Mouse (Mus musculus) kidney, adult 2 months (tissue): ENCODE measurements around the gene Bsg. TPM values are rescaled to one million over a fixed set of nuclear protein-coding genes. Genes with fewer than 3 reads are reported as not detected.

ENCODE experiments used
- DNase-seq: peaks from one replicate; pipeline ENCODE4 v3.0.0; 2021
- H3K27ac ChIP-seq: fragments of 200-500 bp; 2 replicates; pipeline ENCODE4 v1.5.1; 2012; ENCODE audit warnings: low read depth, low read length, control low read depth, inconsistent platforms; ENCODE audit not compliant: insufficient read depth
- H3K27me3 ChIP-seq: fragments of 200-500 bp; replicated peaks from 2 replicates; pipeline ENCODE4 v1.6.1; 2012; ENCODE audit warnings: mild to moderate bottlenecking, moderate library complexity, low read length, inconsistent platforms; ENCODE audit not compliant: control insufficient read depth, insufficient read depth
- H3K36me3 ChIP-seq: fragments of 200-500 bp; 2 replicates; pipeline ENCODE4 v1.6.1; 2012; ENCODE audit warnings: mild to moderate bottlenecking, moderate library complexity, low read length, inconsistent platforms; ENCODE audit not compliant: control insufficient read depth, insufficient read depth
- H3K4me1 ChIP-seq: fragments of 200-500 bp; 2 replicates; pipeline ENCODE4 v1.6.1; 2011; ENCODE audit warnings: low read length; ENCODE audit not compliant: control insufficient read depth, insufficient read depth
- H3K4me3 ChIP-seq: fragments of 200-500 bp; 2 replicates; pipeline ENCODE4 v1.5.1; 2011; ENCODE audit warnings: mild to moderate bottlenecking, low read depth, low read length, control low read depth; ENCODE audit not compliant: insufficient read depth
- CTCF ChIP-seq: fragments of 200-500 bp; conservative IDR thresholded peaks from 2 replicates; pipeline ENCODE4 v1.5.1; 2011; ENCODE audit warnings: low read depth, mild to moderate bottlenecking, control low read depth, low read length, moderate library complexity, mixed read lengths; ENCODE audit not compliant: insufficient read depth, insufficient read length
- POLR2A ChIP-seq: fragments of 200-500 bp; IDR thresholded peaks from one replicate; pipeline ENCODE4 v1.6.1; 2011; ENCODE audit warnings: low read depth, low read length, control low read depth
- WGBS: fragments of 180-500 bp; shearing (Covaris S2); methylation state at CpG from one replicate; pipeline ENCODE4 v1.1.7; 2018; 5-methylcytosine and 5-hydroxymethylcytosine counted together
- polyA plus RNA-seq: library from polyadenylated mRNA; depleted of rRNA; stranded (reverse); fragments of >200 nt; gene quantifications from 2 replicates; pipeline ENCODE4 v1.2.3, GENCODE M21; 2012

Bsg gene
- polyA plus RNA-seq, 1 experiment = 825 TPM

- no peaks in the 10 kb centered on the region for H3K36me3 ChIP-seq
- no peak overlapping the region for H3K4me3 ChIP-seq
- no peak for DNase-seq
- H3K27ac ChIP-seq = no peak overlapping the region
- no peaks in the 10 kb centered on the region for H3K27me3 ChIP-seq
- WGBS = 38% methylated on average over 1 of the region's 1 CpGs
- no peaks in the 10 kb centered on the region for H3K4me1 ChIP-seq
- no peak for TF ChIP-seq CTCF
- TF ChIP-seq POLR2A = no peak
Observed at GRCm38 (mm10) chr10:79713163-79713562, 8.9 kb downstream of the Bsg start.

DNA sequence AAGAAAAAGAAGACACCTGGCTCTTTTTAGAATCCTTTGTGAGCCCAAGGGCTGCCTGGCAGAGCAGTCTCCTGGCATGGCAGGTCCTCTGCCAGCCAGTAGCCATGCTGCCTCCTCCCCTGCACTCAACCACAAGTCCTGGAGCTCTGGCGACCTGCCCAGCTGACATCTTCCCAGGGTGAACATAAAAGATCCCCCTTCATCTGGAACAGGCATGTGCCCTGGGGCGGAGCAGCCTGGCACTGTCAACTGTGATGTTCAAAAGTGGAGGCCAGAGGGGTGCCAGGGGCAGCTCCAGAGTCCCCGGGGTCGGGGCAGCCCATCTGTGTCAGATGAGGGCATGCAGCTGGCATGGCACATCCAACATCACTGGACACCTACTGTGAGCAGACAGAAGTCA, 10.7 kb downstream of the Bsg start:
- no peak for DNase-seq
- no peaks in the 10 kb centered on the region for H3K36me3 ChIP-seq
- no peak overlapping the region for H3K27ac ChIP-seq
- no peak overlapping the region for H3K4me3 ChIP-seq
- WGBS = 58% methylated on average over 4 of the region's 4 CpGs
- TF ChIP-seq CTCF = no peak
- TF ChIP-seq POLR2A = no peak
- H3K4me1 ChIP-seq = no peaks in the 10 kb centered on the region
- H3K27me3 ChIP-seq = no peaks in the 10 kb centered on the region

DNA sequence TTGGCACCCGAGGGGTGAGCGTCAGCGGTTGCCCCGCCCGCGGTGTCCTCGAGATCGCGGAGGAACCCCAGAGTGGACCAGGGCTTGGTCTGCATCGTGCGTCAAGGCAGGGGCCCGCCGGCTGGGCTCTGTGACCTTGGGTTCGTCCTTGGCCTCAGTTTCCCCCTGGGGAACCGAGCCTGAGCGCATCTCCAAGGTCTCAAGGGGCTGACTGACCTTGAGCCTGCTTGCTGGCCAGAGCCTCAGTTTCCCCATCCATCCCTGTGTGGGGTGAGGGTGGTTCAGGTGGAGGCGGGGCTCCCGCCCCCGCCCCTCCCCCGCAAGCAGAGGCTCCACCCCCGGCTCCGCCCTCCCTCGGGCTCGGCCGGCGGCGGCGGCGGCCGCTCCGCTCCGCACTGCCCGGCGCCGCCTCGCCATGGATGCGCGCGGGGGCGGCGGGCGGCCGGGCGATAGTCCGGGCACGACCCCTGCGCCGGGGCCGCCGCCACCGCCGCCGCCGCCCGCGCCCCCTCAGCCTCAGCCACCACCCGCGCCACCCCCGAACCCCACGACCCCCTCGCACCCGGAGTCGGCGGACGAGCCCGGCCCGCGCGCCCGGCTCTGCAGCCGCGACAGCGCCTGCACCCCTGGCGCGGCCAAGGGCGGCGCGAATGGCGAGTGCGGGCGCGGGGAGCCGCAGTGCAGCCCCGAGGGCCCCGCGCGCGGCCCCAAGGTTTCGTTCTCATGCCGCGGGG, 12.1 kb downstream of the Bsg start, which contains the start of gene Hcn2:
Hcn2 (plus strand) TSS at position 381 of the 734 bp plus-strand sequence.
- TF ChIP-seq CTCF = no peak
- no peak for TF ChIP-seq POLR2A
- no peak within 1 kb of the TSS for H3K27ac ChIP-seq
- no peaks in the 10 kb centered on the region for H3K27me3 ChIP-seq
- no peaks in the 10 kb centered on the region for H3K36me3 ChIP-seq
- no peak for DNase-seq
- H3K4me1 ChIP-seq = no peaks in the 10 kb centered on the region
- 2% methylated on average over 76 of the region's 91 CpGs for WGBS
- peak within 1 kb of the TSS; percentile 42 for H3K4me3 ChIP-seq

DNA sequence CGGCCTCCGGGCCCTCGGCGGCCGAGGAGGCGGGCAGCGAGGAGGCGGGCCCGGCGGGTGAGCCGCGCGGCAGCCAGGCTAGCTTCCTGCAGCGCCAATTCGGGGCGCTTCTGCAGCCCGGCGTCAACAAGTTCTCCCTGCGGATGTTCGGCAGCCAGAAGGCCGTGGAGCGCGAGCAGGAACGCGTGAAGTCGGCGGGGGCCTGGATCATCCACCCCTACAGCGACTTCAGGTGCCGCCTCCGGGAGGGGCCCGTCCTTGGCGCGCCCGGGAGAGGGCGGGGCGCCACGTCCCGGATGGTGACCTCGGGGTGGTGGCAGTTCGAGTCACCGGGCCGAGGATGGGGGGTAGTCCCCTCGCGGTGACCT, 12.7 kb downstream of the Bsg start:
- Histone ChIP-seq H3K27me3 (no peaks in the 10 kb centered on the region), H3K4me1 (no peaks in the 10 kb centered on the region), H3K27ac (no peak overlapping the region), H3K36me3 (no peaks in the 10 kb centered on the region), H3K4me3 (peak overlapping the region; percentile 42)
- no peak for DNase-seq
- TF ChIP-seq CTCF (no peak), POLR2A (no peak)
- WGBS = under 1% methylated on average over 44 of the region's 44 CpGs

GRCm38 (mm10) chr10:79717640-79718357, 13.5 kb downstream of the Bsg start:
- Histone ChIP-seq H3K4me1 (no peaks in the 10 kb centered on the region), H3K27ac (no peak overlapping the region), H3K27me3 (no peaks in the 10 kb centered on the region), H3K36me3 (no peaks in the 10 kb centered on the region), H3K4me3 (no peak overlapping the region)
- peak; percentile 76 for DNase-seq
- 2% methylated on average over 43 of the region's 43 CpGs for WGBS
- TF ChIP-seq POLR2A (no peak), CTCF (no peak)

DNA sequence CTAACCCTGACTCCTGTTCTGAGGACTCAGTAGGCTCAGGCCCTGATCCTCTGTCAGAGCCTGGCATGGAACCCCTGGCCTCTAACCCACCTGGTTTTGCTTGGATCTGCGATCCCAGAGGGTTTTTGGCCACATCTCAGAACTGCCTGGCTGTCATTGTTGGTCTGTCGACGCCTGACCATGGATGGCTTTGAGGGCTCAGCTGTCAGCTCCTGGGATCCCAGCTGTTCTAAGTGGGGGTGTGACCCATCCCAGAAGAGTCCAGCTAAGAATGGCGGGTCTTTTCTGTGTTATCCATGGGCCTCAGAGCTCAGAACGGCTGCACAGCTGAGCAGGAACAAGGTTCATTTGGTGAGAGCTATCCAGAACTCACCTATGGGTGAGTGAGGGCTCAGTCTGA, 16.8 kb downstream of the Bsg start:
- H3K4me3 ChIP-seq = no peak overlapping the region
- 70% methylated on average over 5 of the region's 5 CpGs for WGBS
- no peaks in the 10 kb centered on the region for H3K4me1 ChIP-seq
- DNase-seq = no peak
- H3K27me3 ChIP-seq = no peaks in the 10 kb centered on the region
- H3K36me3 ChIP-seq = no peaks in the 10 kb centered on the region
- H3K27ac ChIP-seq = no peak overlapping the region
- no peak for TF ChIP-seq CTCF
- no peak for TF ChIP-seq POLR2A

DNA sequence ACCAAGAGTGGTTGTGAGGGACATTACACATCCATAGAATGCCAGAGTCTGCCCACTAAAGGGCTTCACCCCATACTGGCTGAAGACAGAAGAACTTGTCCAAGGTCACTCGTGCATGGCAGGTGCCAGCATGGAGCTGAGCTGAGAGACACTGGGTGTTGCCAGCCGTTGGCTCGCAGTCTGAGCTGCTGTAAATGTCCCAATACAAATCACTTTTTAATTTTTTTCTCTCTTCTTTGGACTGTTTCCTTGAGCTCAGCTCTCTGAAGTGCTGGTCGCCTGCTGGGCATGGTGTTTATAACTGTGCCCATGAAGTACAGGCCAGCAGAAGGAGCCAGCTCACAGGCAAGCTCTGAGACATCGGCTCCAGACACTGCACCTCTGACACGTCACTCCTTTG, 18.8 kb downstream of the Bsg start:
- no peaks in the 10 kb centered on the region for H3K27me3 ChIP-seq
- 47% methylated on average over 6 of the region's 6 CpGs for WGBS

More for the DNA sequence above, 18.8 kb downstream of the Bsg start:
- no peak for DNase-seq
- H3K4me3 ChIP-seq = no peak overlapping the region
- no peak for TF ChIP-seq CTCF
- TF ChIP-seq POLR2A = no peak
- no peaks in the 10 kb centered on the region for H3K4me1 ChIP-seq
- H3K36me3 ChIP-seq = no peaks in the 10 kb centered on the region
- no peak overlapping the region for H3K27ac ChIP-seq
